7 mouse cellular contexts compared by ENCODE assay signal in genomic region chr3:78884715-78885114, GRCm38 (mm10).
"Had no signal": no experiment of that assay in that cellular context is flagged by ENCODE, and none has a peak within 500 bp of the region (broad histone marks: within the 10 kb centered on the region; RNA-seq: fewer than 3 reads in every experiment).

No protein-coding gene starts in this region.

- H3K27ac ChIP-seq: intestine, embryonic 15.5 days; limb, embryonic 10.5 days; liver, embryonic 15.5 days; lung, embryonic 15.5 days; midbrain, embryonic 13.5 days had no signal

- DNase-seq: right cerebral cortex, postnatal 14 days; thymus, postnatal 4 days had no signal

- H3K4me1 ChIP-seq: intestine, embryonic 15.5 days; limb, embryonic 10.5 days; liver, embryonic 15.5 days; midbrain, embryonic 13.5 days had no signal

- H3K27me3 ChIP-seq: intestine, embryonic 15.5 days; liver, embryonic 15.5 days; lung, embryonic 15.5 days; midbrain, embryonic 13.5 days had no signal

- H3K9me3 ChIP-seq: intestine, embryonic 15.5 days; limb, embryonic 10.5 days; liver, embryonic 15.5 days; lung, embryonic 15.5 days; midbrain, embryonic 13.5 days had no signal

- H3K36me3 ChIP-seq: intestine, embryonic 15.5 days; limb, embryonic 10.5 days; liver, embryonic 15.5 days; lung, embryonic 15.5 days; midbrain, embryonic 13.5 days had no signal

- H3K4me3 ChIP-seq: intestine, embryonic 15.5 days; limb, embryonic 10.5 days; liver, embryonic 15.5 days; lung, embryonic 15.5 days; midbrain, embryonic 13.5 days had no signal
